Mouse (Mus musculus) urinary bladder, postnatal 10 days (tissue): ENCODE results near the gene Ntm.

ENCODE experiments used
- DNase-seq: peaks from one replicate; pipeline ENCODE4 v3.0.0; 2022; ENCODE audit warnings: low spot score

Gene Ntm

GRCm38 (mm10) chr9:29754374-29754773 lies 208.6 kb downstream of the Ntm start:
- DNase-seq, result no peak

GRCm38 (mm10) chr9:29751396-29751795 lies 211.5 kb downstream of the Ntm start:
- no peak for DNase-seq

- DNase-seq, result no peak
Observed at GRCm38 (mm10) chr9:29750371-29751014, 212.4 kb downstream of the Ntm start.

- no peak for DNase-seq
Observed at GRCm38 (mm10) chr9:29748070-29748469, 214.9 kb downstream of the Ntm start.

GRCm38 (mm10) chr9:29738835-29739526 lies 224.0 kb downstream of the Ntm start:
- DNase-seq, result no peak

- DNase-seq, result no peak
Observed at GRCm38 (mm10) chr9:29736031-29736430, 226.9 kb downstream of the Ntm start.

GRCm38 (mm10) chr9:29732895-29733294 lies 230.0 kb downstream of the Ntm start:
- no peak for DNase-seq

GRCm38 (mm10) chr9:29731672-29732071 lies 231.3 kb downstream of the Ntm start:
- no peak for DNase-seq

GRCm38 (mm10) chr9:29727540-29728432 lies 235.2 kb downstream of the Ntm start:
- DNase-seq, result no peak

GRCm38 (mm10) chr9:29721461-29721860 lies 241.5 kb downstream of the Ntm start:
- DNase-seq, result no peak

GRCm38 (mm10) chr9:29716795-29717194 lies 246.1 kb downstream of the Ntm start:
- no peak for DNase-seq

- no peak for DNase-seq
Observed at GRCm38 (mm10) chr9:29698276-29698675, 264.7 kb downstream of the Ntm start.

GRCm38 (mm10) chr9:29694151-29694550 lies 268.8 kb downstream of the Ntm start:
- no peak for DNase-seq

GRCm38 (mm10) chr9:29691186-29691855 lies 271.6 kb downstream of the Ntm start:
- no peak for DNase-seq

- DNase-seq, result no peak
Observed at GRCm38 (mm10) chr9:29682224-29682623, 280.7 kb downstream of the Ntm start.

- DNase-seq, result no peak
Observed at GRCm38 (mm10) chr9:29680677-29681076, 282.3 kb downstream of the Ntm start.

- no peak for DNase-seq
Observed at GRCm38 (mm10) chr9:29673911-29674310, 289.0 kb downstream of the Ntm start.

GRCm38 (mm10) chr9:29671861-29672260 lies 291.1 kb downstream of the Ntm start:
- DNase-seq, result no peak

- DNase-seq, result no peak
Observed at GRCm38 (mm10) chr9:29663286-29663685, 299.7 kb downstream of the Ntm start.

- no peak for DNase-seq
Observed at GRCm38 (mm10) chr9:29661468-29662145, 301.3 kb downstream of the Ntm start.

GRCm38 (mm10) chr9:29660059-29660613 lies 302.8 kb downstream of the Ntm start:
- DNase-seq, result no peak
